Mouse (Mus musculus) limb, embryonic 14.5 days (tissue): ENCODE measurements around the gene Sbf2. TPM values are rescaled to one million over a fixed set of nuclear protein-coding genes. Genes with fewer than 3 reads are reported as not detected.

Experiments used
- ATAC-seq: fragments of 200-750 bp; cut with Nextera tagmentation; 2 replicates; pipeline ENCODE4 v1.8.0; 2017; ENCODE audit warnings: low read depth, moderate number of reproducible peaks, moderate TSS enrichment; ENCODE audit not compliant: low FRiP score
- DNase-seq: peaks from one replicate; pipeline ENCODE4 v3.0.0-alpha.2; 2015; ENCODE audit warnings: low spot score
- H3K27ac ChIP-seq: fragments of 300-500 bp; sonication (generic); replicated peaks from 2 replicates; pipeline ENCODE4 v1.5.1; 2014; ENCODE audit warnings: low read depth, mild to moderate bottlenecking, low read length, moderate library complexity, mixed read lengths
- H3K27me3 ChIP-seq: fragments of 300-500 bp; sonication (generic); 2 replicates; pipeline ENCODE4 v1.6.1; 2014; ENCODE audit warnings: low read length, mixed read lengths; ENCODE audit not compliant: control insufficient read depth, insufficient read depth
- H3K36me3 ChIP-seq: fragments of 300-500 bp; sonication (generic); 2 replicates; pipeline ENCODE4 v1.6.1; 2014; ENCODE audit warnings: mild to moderate bottlenecking, low read length, moderate library complexity, mixed read lengths; ENCODE audit not compliant: control insufficient read depth, insufficient read depth
- H3K4me1 ChIP-seq: fragments of 300-500 bp; sonication (generic); 2 replicates; pipeline ENCODE4 v1.6.1; 2014; ENCODE audit warnings: antibody characterized with exemption, low read length, mixed read lengths; ENCODE audit not compliant: control insufficient read depth, insufficient read depth
- H3K4me2 ChIP-seq: fragments of 300-500 bp; sonication (generic); replicated peaks from 2 replicates; pipeline ENCODE4 v1.6.1; 2014; ENCODE audit warnings: low read depth, mild to moderate bottlenecking, low read length, moderate library complexity; ENCODE audit not compliant: severe bottlenecking
- H3K4me3 ChIP-seq: fragments of 300-500 bp; sonication (generic); replicated peaks from 2 replicates; pipeline ENCODE4 v1.5.1; 2014; ENCODE audit warnings: low read length
- H3K9ac ChIP-seq: fragments of 300-500 bp; sonication (generic); 2 replicates; pipeline ENCODE4 v1.6.1; 2014; ENCODE audit warnings: mild to moderate bottlenecking, low read depth, low read length, moderate library complexity; ENCODE audit not compliant: severe bottlenecking
- H3K9me3 ChIP-seq: fragments of 300-500 bp; sonication (generic); 2 replicates; pipeline ENCODE4 v1.6.1; 2016; ENCODE audit warnings: low read length; ENCODE audit not compliant: control insufficient read depth
- POLR2A ChIP-seq: fragments of 200-500 bp; IDR thresholded peaks from 2 replicates; pipeline ENCODE4 v1.8.0; 2012; ENCODE audit warnings: inconsistent platforms, mild to moderate bottlenecking, moderate library complexity, borderline replicate concordance; ENCODE audit not compliant: insufficient read depth, insufficient read length; ENCODE audit errors: extremely low read depth
- WGBS: fragments of 180-500 bp; shearing (Covaris S2); extraction: QIAGEN DNeasy Blood & Tissue Kit; methylation state at CpG from one replicate; pipeline ENCODE4 v1.1.7; 2014; 5-methylcytosine and 5-hydroxymethylcytosine counted together
- polyA plus RNA-seq, 2 experiments: library from polyadenylated mRNA; depleted of rRNA in 1 of 2; stranded (reverse) in 1 of 2; unstranded in 1 of 2; fragments of >200 nt; fragmentation: Nextera tagmentation in 1 of 2; extraction: Ambion mirVana in 1 of 2; gene quantifications; 2 replicates each; pipeline versions ENCODE4 v1.2.1 to v1.2.3; 2012 to 2014

The Sbf2 gene
- polyA plus RNA-seq, 2 experiments = 24.7 TPM

DNA sequence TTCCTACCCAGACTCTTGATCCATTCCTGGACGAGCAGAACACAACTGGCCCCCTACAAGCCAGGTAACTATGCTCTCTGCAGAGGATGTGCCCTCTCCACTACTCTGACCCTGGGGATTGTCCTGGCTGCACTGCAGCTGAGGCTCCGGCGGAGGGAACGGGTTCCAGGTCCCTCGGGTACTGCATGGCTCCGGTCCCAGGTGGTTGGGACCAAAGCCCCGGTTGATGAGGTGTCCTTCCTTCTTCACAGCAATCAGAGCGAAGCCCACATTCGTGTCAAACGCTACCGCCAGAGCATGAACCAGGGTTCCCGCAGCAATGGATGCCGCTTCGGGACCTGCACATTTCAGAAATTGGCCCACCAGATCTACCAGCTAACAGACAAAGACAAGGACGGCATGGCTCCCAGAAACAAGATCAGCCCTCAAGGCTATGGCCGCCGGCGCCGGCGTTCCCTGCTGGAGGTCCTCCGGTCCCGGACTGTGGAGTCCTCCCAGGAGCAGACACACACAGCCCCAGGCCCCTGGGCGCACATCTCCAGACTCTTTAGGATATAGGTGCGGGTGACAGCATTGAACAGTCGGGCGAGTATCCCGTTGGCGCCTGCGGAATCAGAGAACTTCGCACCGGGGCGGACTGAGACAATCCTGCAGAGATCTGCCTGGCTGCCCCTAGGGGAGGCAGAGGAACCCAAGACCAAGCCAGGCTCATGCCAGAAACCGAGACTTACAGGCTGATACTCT lies 14.1 kb upstream of the Sbf2 start:
- no peak for TF ChIP-seq POLR2A
- Histone ChIP-seq H3K27me3 (peaks cover 55% of the 10 kb centered on the region), H3K9ac (peak overlapping the region; percentile 46), H3K9me3 (no peaks in the 10 kb centered on the region), H3K4me2 (peak overlapping the region; percentile 84), H3K4me1 (peaks cover 27% of the 10 kb centered on the region), H3K4me3 (peak overlapping the region; percentile 42), H3K27ac (no peak overlapping the region), H3K36me3 (no peaks in the 10 kb centered on the region)
- DNase-seq = no peak
- ATAC-seq = no peak
- 2% methylated on average over 33 of the region's 33 CpGs for WGBS

DNA sequence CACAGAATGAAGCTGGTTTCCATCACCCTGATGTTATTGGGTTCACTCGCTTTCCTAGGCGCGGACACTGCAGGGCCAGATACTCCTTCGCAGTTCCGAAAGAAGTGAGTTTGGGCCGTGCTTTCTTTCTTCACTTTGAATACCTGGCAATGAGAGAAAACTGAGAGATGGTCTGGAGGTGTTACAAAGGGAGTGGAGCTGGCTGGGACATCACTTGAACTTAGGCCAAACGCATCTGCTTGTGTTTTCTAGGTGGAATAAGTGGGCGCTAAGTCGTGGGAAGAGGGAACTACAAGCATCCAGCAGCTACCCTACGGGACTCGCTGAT lies 13.5 kb upstream of the Sbf2 start:
- Histone ChIP-seq H3K27ac (no peak overlapping the region), H3K4me2 (peak overlapping the region; percentile 84), H3K4me1 (peaks cover 27% of the 10 kb centered on the region), H3K9ac (peak overlapping the region; percentile 46), H3K9me3 (no peaks in the 10 kb centered on the region), H3K36me3 (no peaks in the 10 kb centered on the region), H3K27me3 (peaks cover 55% of the 10 kb centered on the region), H3K4me3 (peak overlapping the region; percentile 42)
- no peak for TF ChIP-seq POLR2A
- WGBS = 2% methylated on average over 11 of the region's 11 CpGs
- ATAC-seq = no peak
- no peak for DNase-seq

- no peaks in the 10 kb centered on the region for H3K9me3 ChIP-seq
- H3K4me3 ChIP-seq = peak within 1 kb of the TSS; percentile 42
- ATAC-seq = no peak
- H3K27ac ChIP-seq = no peak within 1 kb of the TSS
- H3K4me1 ChIP-seq = peaks cover 27% of the 10 kb centered on the region
- H3K4me2 ChIP-seq = peak within 1 kb of the TSS; percentile 84
- peak; percentile 46; the same call in 1 of the 2 replicates for TF ChIP-seq POLR2A
- no peaks in the 10 kb centered on the region for H3K36me3 ChIP-seq
- peak; percentile 80 for DNase-seq
- peaks cover 55% of the 10 kb centered on the region for H3K27me3 ChIP-seq
- 2% methylated on average over 30 of the region's 30 CpGs for WGBS
- H3K9ac ChIP-seq = peak within 1 kb of the TSS; percentile 46
Observed at GRCm38 (mm10) chr7:110627486-110628272, 13.0 kb upstream of the Sbf2 start, which contains the start of gene Adm. TSS of gene Adm (plus strand) at chr7:110627661.

DNA sequence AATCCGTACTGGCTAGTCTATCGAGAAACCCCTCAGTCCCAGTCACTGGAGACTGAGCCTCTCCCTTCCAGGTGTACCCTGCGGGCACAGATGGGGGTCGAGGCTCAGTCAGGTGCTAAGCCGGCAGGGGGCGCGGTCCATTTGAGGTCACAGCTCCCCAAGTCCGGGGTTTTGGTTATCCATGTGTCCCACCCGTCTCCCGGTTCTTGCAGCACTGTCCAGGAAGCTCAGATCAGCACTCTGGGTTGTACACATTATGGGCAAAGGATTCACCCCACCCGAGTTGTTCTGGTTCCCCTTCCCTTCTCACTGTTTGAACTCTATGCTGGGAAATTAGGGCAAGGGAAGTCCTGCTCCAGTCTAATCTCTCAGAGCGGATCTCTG lies 12.4 kb upstream of the Sbf2 start:
- H3K27me3 ChIP-seq = peaks cover 55% of the 10 kb centered on the region
- H3K9me3 ChIP-seq = no peaks in the 10 kb centered on the region
- no peak overlapping the region for H3K9ac ChIP-seq
- ATAC-seq (no peak), DNase-seq (no peak)
- peaks cover 27% of the 10 kb centered on the region for H3K4me1 ChIP-seq
- peak overlapping the region; percentile 42 for H3K4me3 ChIP-seq
- TF ChIP-seq POLR2A = no peak
- H3K36me3 ChIP-seq = no peaks in the 10 kb centered on the region
- H3K4me2 ChIP-seq = peak overlapping the region; percentile 84
- H3K27ac ChIP-seq = no peak overlapping the region
- 3% methylated on average over 12 of the region's 12 CpGs for WGBS

DNA sequence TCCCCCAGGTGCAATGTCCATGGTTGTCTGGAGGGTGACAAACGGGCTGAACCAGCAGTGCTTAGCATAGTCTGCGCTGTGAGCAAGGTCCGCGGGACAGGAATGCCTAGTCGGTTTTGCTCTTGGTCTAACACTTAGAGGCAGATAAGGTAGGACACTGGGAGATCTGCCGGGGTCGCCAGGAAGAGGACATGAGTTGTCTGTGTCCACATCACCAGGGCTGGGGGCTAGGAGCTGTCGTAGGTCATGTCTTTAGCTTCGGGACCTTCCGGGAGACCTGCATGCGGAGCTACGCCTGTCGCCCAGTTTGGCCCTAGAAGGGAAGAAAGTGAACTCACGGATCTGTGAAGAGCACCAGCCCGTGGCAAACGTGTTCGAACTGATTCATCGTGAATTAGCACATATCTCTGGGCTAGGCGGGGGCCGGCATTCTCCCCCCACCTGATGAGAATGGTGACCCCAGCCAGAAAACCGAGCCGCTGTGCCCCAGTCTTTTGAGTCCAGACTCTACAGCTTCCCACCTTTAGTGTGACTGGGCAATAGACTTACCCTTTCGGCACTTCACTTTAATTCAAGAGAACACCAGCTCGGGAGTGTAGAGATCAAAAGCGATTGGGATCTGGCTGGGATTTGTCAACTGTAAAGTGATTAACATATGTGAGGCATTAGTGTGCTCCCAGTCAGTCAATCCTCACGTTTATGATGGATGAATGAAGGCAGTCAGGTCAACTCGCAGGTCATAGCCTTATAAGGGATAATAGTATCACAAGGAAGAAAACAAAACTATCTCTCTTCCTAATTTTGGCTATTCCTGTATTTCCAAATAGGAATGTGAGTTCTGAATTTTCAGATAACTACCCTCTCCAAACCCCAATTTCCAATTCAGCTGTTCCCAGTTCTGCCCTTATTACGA lies 11.7 kb upstream of the Sbf2 start:
- H3K4me3 ChIP-seq = peak overlapping the region; percentile 42; the same call in 1 of the 2 replicates
- H3K4me2 ChIP-seq = peak overlapping the region; percentile 84
- H3K27me3 ChIP-seq = peaks cover 55% of the 10 kb centered on the region
- TF ChIP-seq POLR2A = no peak
- no peak overlapping the region for H3K9ac ChIP-seq
- ATAC-seq (no peak), DNase-seq (no peak)
- H3K9me3 ChIP-seq = no peaks in the 10 kb centered on the region
- peaks cover 27% of the 10 kb centered on the region for H3K4me1 ChIP-seq
- no peak overlapping the region for H3K27ac ChIP-seq
- 5% methylated on average over 26 of the region's 28 CpGs for WGBS
- H3K36me3 ChIP-seq = no peaks in the 10 kb centered on the region
